Mouse (Mus musculus): ENCODE measurements around the gene Lrrc49. TPM values are rescaled to one million over a fixed set of nuclear protein-coding genes. Genes with fewer than 3 reads are reported as not detected.

Gene Lrrc49
- total RNA-seq, 2 experiments from 2014 or later, result 54.4 to 58.3 TPM

DNA sequence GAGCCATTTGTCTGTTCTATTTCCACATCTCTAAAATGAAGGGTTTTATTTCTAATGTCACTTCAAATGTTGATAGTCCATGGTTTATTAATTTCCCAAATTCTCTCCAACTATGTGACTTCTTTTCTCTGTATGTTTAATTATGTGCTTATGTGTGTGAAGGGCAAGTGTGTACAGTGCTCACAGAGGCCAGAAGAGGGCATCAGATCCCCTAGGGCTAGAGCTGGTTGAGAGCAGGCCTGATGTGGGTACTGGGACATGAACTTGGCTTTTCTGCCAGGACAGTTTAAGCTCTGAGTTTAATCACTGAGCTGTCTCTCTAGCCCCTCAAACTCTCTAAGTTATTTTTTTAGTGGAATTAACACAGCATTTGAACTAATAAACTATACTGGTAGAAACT lies 13.2 kb downstream of the Lrrc49 start:
- DNase-seq, result no peak

DNA sequence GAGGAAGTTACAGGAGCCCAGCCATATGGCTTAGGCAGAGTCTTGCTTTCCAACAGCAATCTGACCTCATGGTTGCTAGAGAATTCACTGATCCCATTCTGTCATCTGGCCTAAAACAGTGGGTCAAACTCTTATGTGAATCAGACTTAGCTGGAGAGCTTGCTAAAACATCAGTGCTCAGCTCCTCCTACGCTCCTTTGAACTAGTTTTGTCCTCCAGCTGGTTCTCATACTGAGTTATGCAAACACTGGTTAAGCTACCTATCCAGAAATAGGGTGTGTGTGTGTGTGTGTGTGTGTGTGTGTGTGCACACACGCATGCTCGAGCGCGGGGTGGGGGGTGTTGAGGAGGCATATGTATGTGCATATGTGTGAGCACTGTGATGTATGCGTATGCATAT lies 15.4 kb downstream of the Lrrc49 start:
- no peak for DNase-seq

DNA sequence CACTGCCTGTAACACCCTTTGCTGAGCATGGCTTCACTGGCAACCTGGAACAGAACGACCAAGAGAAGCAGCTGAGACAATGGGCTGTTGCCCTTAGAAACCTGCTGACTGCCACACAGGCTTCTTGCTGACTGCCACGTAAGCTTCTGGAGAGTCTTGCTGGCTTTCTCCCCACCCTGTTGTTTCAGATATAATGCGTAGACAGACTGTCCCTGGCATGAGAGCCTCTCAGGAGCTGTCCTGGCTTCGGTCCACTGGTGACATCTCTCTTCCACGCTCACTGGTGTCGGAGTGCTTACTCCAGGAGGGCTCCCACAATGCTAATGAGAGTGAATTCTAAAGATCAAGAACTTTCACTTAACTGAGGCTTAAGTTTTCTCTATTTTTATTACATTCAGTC lies 19.1 kb downstream of the Lrrc49 start:
- no peak for DNase-seq

DNA sequence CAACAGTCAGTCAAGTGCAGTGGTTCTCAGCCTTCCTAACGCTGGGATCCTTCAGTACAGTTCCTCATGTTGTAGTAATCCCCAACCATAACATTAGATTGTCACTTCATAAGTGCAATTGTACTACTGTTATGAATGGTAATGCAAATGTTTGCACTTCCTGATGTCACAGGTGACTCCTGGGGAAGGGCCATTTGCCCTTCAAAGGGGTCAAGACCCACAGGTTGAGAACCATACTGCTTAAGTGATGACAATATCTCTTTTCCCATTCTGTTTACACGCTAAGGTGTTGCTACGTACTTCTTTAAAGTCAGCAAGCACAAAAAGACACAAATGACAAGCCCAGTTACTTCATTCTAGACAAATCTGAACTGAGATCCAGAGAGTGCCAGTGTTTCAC lies 22.4 kb downstream of the Lrrc49 start:
- no peak for DNase-seq

DNA sequence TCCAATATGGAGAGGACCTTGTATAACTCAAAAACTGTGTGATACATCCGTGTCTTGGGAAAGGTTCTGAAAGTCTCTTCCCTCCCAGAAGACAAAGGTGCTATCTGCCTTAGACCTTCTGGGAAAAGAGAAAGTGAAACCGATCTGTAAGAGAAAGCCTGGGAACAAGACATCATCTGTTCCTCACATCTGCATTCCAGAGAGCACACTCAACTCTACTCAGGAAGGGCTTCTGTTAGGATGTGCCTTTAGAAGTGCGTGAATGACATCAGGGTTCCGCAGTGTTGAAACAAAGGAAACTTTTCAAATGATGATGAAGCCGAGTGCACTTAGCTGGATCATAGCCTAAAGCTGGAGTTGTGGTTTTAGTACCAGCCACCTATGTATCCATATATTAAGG lies 23.1 kb downstream of the Lrrc49 start:
- no peak for DNase-seq

DNA sequence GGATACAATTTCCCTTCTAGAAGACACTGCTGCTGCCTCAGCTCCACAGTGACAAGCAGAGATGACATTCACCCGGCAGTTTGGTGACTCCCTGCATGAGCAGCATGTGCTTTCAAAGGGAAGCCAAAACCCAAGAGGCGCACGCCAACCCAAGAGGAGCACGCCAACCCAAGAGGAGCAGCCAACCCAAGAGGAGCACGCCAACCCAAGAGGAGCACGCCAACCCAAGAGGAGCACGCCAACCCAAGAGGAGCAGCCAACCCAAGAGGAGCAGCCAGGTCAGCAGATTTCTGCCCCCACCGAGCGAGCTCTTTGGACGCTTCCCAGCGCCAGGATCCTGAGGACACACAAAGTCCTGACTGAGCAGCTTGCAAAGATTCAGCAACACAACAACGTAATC lies 23.6 kb downstream of the Lrrc49 start:
- DNase-seq, result peak; percentile 53 to 61

DNA sequence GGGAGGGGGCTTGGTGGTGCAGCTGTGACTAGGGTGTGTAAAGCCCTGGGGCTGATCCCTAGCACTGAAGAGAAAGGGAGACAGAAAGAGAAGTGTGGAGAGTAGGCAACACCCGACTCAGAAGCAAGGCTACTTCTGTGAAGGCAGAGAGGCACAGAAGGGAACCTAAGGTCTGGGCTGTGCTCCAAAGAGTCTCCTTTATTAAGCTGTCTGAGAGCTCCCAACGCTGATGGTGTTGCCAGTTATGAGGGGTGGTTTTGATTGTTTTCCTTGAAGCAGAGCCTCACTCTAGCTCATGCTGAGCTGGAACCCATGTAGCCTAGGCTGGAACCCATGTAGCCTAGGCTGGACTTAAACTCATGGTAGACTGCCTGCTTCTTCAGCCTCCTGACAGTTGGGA lies 25.0 kb downstream of the Lrrc49 start:
- DNase-seq, result no peak

DNA sequence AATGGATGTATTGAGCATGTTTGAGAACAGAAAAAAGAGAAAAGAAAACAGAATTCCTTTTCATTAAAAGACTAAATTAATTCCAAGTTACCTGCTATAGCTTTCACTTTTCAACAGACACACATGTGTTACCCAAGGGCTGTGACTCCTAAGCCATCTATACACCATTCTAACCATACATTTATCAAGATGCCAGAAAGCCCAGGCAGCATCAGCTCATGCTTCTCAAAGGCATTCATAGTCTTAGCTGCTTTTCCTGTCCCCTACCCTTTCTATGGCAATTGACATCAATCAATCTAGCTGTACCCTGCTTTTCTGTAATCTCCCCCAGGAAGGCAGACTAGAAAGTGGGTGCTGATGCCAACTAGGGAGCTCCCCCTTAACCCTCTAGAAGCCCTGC lies 34.4 kb downstream of the Lrrc49 start:
- DNase-seq, result no peak

GRCm38 (mm10) chr9:60653137-60653536 lies 34.8 kb downstream of the Lrrc49 start:
- no peak for DNase-seq

GRCm38 (mm10) chr9:60650277-60650676 lies 37.7 kb downstream of the Lrrc49 start:
- DNase-seq, result no peak

- peak; percentile 22 to 40 for DNase-seq
Measured at GRCm38 (mm10) chr9:60648981-60649975, 38.7 kb downstream of the Lrrc49 start.

- DNase-seq, result no peak
Measured at GRCm38 (mm10) chr9:60633601-60634000, 54.4 kb downstream of the Lrrc49 start.

- DNase-seq, result no peak
Measured at GRCm38 (mm10) chr9:60626311-60626791, 61.6 kb downstream of the Lrrc49 start.

DNA sequence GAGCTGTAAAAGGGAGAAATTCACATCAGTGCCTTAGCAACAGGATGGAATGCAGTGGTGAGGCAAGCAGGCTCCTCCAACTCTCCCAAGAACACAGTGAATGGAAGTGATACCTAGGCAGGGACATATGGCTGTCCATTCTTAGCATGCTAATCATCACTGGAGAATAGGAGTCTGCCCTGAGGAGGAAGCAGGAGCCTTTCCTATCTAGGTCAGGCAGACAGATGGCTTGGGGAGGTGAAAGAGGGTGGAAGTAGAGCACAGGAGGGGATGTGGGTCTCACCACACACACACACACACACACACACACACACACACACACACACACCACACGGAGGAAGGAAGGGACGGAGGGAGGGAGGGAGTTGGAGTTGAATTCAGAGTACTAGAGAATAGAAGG lies 62.1 kb downstream of the Lrrc49 start:
- no peak for DNase-seq

GRCm38 (mm10) chr9:60616946-60617345 lies 71.0 kb downstream of the Lrrc49 start:
- DNase-seq, result no peak

DNA sequence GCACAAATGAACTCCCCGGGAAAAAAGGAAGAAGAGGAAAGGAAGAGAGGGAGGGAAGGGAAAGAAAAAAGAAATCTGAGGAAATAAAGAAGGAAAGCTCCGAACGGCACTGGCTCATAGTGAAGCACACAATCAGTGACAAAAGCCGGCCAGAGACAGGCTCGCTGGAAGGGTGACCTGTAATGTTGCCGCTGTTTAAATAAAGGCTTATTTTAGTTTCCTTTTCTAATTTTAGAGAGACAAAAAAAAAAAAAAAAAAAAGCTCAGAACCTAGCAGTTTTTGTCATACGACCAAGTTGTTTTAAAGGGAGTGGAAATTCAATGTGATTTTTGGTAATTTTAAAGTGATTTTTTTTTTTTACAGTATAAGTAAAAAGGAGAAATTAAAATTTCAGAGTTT lies 71.6 kb downstream of the Lrrc49 start:
- no peak for DNase-seq

- DNase-seq, result no peak
Measured at GRCm38 (mm10) chr9:60612260-60612659, 75.7 kb downstream of the Lrrc49 start.

GRCm38 (mm10) chr9:60610194-60610593 lies 77.8 kb downstream of the Lrrc49 start:
- DNase-seq, result no peak

DNA sequence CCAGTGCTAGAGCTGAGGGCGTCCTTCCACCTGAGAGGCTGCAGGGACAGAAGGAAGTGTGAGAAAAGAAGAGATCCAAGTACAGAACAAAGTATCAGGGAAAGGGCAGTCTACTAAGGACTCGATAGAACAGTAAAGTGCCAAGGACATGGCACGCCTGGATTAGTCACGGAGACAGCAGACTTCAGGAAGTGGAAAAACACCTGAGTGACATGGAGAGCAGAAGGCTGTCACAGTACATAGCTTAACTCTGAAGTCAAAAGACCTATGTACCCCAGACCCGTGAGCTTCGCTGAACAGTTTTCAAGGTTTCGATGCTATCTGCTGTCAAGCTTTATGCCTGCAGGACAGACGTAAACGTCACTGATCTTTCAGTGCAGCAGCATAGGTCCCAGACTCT lies 79.1 kb downstream of the Lrrc49 start:
- DNase-seq, result no peak

DNA sequence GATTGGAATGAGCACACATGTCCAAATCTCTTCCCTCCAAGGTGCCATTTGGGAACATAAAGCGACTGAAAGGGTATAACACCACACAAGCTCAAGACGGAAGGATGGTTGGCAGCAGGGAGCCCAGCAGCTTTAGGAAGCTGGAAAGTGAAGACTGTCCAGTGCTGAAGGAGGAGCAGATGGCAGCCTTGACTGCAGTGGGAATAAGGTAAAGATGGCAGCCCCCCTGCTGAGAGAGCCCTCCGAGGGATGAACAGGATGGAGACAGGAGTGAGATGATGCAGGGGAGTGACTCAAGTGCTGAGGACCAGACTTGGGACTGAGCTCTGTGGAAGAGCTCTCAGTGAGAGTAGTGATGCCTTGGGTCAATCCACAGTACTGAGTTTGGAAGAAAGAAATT lies 79.9 kb downstream of the Lrrc49 start:
- DNase-seq, result no peak

DNA sequence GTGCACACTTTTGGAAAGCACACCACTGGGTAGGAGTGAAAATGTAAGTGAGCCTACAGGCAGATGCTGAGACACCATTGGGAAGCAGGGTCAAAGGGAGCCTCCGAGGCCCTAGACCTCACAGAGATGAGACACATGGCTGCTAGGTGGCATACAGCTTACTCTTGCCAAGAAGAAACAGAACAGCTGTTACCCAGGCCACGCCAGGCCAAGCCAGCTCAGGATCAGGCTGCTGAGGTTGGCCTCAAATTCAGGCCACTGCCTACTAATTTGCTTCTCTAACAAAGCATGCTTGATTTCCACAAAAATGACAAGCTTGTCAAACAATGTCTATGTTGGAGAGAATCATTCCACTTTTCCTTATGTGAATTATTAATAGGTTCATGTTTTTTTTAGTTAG lies 83.0 kb downstream of the Lrrc49 start:
- no peak for DNase-seq

DNA sequence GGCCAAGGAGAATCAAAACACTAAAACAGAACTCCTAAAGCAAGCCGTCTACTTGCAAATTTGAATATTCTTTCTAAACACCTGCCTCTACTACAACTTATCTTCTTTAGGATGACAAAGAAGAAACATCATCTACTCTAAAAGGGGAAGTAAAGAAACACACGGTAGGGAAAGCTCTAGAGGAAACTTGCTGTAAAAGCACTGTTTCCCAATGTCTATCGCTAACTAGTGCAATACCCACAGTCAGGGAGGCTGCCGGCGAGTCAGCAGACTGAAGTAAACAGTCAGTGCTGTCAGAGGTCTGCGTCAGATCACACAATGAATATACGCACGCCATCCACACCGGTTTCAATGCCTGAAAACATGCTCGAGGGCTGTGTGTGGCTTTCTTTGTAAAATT lies 86.0 kb downstream of the Lrrc49 start:
- DNase-seq, result no peak

DNA sequence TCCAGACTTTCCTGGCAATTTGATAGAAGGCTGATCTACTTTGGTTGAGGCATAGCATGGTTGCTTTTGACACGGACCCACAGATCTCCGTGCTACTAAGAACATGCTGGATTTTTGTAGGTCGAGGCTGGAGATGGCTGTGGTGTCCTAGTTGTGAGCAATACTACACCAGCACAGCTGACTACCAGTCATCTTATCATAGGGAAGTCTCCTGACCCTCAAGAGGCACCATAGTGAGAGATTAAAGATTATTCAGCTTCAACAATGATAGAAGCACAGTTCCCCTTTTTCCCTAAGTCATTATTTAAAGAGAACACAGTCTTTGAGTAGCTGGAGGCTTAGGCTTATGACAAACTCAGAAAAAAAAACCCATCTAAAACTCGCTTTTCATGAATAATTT lies 87.7 kb downstream of the Lrrc49 start:
- no peak for DNase-seq

GRCm38 (mm10) chr9:60599489-60599888 lies 88.5 kb downstream of the Lrrc49 start:
- DNase-seq, result peak in 1 of 2 experiments; percentile 17

Data from layer of hippocampus, postnatal 36 days (tissue).